Mouse (Mus musculus) urinary bladder, postnatal 10 days (tissue): ENCODE results near the gene Tmem245.
"Not testable (repeated sequence)": the region's sequence is repeated elsewhere in the genome, so short reads cannot be mapped to it uniquely, and the experiment has no call there.

ENCODE experiments used
- DNase-seq: peaks from one replicate; pipeline ENCODE4 v3.0.0; 2022; ENCODE audit warnings: low spot score

Tmem245 gene

GRCm38 (mm10) chr4:56926971-56927370 lies 20.3 kb downstream of the Tmem245 start:
- no peak for DNase-seq

- no peak for DNase-seq
Measured at GRCm38 (mm10) chr4:56922229-56922628, 25.0 kb downstream of the Tmem245 start.

- no peak for DNase-seq
Measured at GRCm38 (mm10) chr4:56915732-56916325, 31.4 kb downstream of the Tmem245 start.

- DNase-seq = no peak
Measured at GRCm38 (mm10) chr4:56914761-56915160, 32.5 kb downstream of the Tmem245 start.

- DNase-seq = no peak
Measured at GRCm38 (mm10) chr4:56914338-56914737, 32.9 kb downstream of the Tmem245 start.

- no peak for DNase-seq
Measured at GRCm38 (mm10) chr4:56912382-56913001, 34.7 kb downstream of the Tmem245 start.

GRCm38 (mm10) chr4:56909568-56909967 lies 37.7 kb downstream of the Tmem245 start:
- DNase-seq = no peak

DNA sequence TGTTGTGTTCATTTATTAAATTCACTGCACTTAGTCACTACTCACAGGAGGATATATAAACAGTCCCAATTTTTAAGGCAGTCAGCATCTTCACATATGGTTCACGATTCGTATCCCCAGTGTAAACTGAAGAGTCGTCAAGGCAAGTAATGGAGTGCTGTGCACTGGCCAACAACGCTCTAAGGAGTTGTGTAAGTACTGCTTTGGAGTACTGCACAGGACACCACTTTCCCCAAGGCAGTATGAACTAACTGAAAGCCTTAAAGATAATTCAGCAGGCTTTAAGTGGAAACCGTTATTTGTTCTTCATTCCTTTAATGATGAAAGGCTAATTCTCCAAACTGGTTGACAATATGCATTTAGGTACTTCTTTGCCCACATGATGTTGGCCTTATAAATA lies 39.6 kb downstream of the Tmem245 start:
- DNase-seq = no peak

DNA sequence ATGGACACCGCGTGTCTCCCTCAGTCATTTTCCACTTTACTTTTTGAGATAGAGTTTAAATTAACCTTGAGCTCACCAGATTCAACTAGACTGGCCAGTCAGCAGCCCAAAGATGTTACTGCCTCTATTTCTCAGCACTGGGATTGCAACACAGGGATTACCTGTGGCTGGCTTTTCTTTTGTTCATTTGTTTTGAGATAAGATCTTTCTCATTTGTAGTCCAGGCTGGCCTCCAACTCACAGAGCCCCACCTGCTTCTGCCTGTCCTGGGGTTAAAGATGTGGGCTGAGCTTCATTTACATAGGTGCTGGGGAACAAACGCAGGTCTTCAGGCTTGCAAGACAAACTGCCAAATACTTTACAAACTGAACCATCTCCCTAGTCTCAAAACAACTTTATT lies 40.3 kb downstream of the Tmem245 start:
- no peak for DNase-seq

DNA sequence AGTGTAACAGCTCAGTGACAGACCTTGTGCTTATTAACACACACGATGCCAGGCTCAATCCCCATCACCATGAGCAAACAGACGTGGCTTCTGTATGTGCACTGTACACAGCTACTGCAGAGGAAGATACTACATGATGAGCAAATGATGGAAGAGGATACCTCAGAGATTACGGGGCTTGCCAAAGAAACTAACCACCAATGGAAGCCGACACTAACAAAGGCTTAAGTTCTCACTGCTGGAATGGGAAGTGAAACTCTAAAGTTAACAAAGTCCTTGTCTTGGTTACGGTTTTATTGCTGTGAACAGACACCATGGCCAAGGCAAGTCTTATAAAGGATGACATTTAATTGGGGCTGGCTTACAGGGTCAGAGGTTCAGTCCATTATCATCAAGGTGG lies 41.7 kb downstream of the Tmem245 start:
- no peak for DNase-seq

- no peak for DNase-seq
Measured at GRCm38 (mm10) chr4:56901671-56902070, 45.6 kb downstream of the Tmem245 start.

- DNase-seq = no peak
Measured at GRCm38 (mm10) chr4:56899216-56899615, 48.0 kb downstream of the Tmem245 start.

- no peak for DNase-seq
Measured at GRCm38 (mm10) chr4:56897511-56897910, 49.7 kb downstream of the Tmem245 start.

DNA sequence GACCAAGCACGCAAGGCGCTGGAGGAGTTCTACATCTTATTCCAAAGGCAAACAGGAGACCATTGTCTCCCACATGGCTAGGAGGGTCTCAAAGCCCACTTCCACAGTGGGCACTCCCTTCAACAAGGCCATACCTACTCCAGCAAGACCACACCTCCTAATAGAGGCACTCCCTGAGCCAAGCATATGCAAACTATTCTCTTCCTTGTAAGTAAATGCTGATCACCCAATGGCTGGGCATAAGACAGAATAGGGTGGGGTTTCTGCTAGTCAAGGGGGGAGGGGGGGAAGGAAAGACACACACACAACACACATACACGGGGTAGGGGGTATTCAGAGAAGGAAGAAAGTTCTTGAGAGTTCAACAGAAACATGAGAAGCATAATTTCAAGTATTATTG lies 53.0 kb downstream of the Tmem245 start:
- no peak for DNase-seq

DNA sequence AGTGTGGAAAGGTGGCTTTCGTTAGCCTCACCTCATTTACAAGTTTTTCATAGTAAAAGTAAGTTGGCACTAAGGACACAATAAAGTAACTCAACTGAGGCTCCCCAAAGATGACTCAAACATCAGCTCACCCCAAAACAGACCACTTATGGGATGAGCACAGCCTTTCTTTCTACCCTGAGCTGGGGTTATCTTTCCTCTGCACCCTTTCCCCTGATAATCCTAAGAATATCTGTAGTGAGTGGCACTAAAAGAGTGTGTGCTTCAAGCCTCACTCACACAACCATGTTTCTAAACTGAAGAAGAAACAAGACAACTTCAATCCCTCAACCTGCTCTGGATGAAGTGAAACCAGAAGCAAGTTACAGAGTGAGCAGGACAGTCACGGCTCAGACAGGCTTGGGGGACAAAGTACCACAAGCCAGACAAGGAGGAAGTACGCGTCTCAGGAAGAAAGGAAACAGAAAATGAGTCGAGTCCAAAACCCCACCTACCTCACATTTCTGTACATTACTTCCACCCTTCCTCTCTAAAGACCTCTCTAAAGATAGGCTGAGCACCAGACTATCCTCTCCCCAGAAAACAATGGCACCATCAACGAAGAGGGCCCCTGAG lies 54.6 kb downstream of the Tmem245 start:
- no peak for DNase-seq

DNA sequence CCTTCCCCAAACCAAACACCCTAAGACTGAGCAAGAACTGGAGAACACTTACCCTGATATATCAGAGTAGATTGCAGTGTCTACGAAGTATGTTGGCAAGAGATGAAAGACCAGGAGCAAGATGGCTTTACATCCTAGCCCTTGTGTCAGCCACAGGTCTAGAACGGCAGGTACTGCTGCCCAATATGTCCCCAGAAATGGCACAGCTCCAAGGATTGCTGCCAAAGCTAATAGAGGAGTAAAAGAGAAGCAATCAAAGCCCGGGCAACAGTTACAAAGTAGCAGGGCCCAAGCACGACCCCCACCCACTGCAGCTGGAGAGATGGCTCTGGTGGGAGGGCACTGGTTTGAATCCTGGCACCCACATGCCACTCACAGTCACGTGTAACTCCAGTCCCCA lies 58.8 kb downstream of the Tmem245 start:
- DNase-seq = no peak

DNA sequence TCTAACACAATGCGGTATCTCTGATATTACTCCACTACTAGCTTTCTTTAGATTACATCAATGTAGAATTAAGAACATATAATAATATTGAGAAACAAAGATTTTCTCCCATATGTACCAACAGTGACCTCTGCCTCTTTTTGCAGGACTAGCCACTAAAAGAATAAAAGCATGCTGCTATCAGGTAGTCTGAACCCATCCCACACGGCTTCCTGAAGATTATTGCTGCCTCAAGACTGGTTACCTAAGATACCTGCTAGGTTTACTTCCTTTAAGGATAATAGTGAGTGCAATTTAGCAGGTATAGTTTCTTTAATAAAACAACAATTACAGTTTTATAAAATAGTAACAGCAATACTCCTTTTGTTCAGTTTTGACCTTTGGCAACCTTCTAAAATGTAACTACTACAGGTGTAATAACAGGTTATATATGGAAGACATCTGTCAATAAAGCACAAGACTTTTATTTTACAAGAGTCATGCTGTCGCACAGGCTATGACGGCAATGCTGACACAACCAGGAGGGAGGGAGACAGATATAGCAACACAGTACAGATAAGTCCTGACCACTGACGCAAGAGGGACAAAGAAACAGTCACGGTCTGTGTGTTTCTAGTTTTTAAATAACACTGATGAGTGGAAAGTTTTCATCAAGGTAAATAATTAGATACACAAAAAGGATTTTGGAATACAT lies 60.8 kb downstream of the Tmem245 start:
- DNase-seq = no peak

GRCm38 (mm10) chr4:56880036-56880703 lies 67.1 kb downstream of the Tmem245 start:
- no peak for DNase-seq

- DNase-seq = no peak
Measured at GRCm38 (mm10) chr4:56878971-56879370, 68.3 kb downstream of the Tmem245 start.

GRCm38 (mm10) chr4:56870541-56870940 lies 76.7 kb downstream of the Tmem245 start:
- not testable (repeated sequence) for DNase-seq

GRCm38 (mm10) chr4:56867761-56868160 lies 79.5 kb downstream of the Tmem245 start:
- no peak for DNase-seq

DNA sequence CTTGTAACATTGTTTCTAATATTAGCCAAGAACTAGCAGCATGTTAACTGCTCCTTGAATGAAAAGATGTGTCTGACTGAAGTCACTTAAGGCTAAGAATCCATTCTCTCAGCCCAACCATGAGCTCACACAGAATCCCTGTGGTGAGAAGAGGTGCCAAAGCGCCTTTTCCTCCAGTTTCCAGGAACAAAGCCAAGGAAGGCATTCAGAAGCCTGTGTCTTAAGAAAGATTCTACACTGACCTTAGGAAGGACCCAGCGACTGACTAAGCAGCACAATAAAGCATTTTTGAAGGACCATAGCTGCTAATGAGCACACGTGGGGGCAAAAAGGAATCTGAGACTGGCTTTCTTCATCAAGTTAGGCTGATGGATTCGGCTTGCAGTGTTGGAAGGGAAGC lies 81.3 kb downstream of the Tmem245 start:
- DNase-seq = no peak
